Mouse (Mus musculus): ENCODE measurements at regions not wholly inside any gene's neighbourhood (a gene's known extent, or its start where the extent isn't known, plus 50 kb on each side); places are given as distances from the start of the nearest gene placed in this dataset.

GRCm38 (mm10) chr3:129131140-129131539 is 68.5 kb upstream of the Pitx2 start:
- H3K4me1 ChIP-seq (replicated peaks), result no peaks in the 10 kb centered on the region
- WGBS, result 61% methylated on average over 8 of the region's 8 CpGs
- H3K9me3 ChIP-seq, result no peaks in the 10 kb centered on the region
- no peaks in the 10 kb centered on the region for H3K36me3 ChIP-seq
- H3K27ac ChIP-seq, result no peak overlapping the region
- ATAC-seq (ENCODE audit: insufficient number of reproducible peaks, insufficient read depth, low FRiP score, low TSS enrichment, low read depth), result no peak
- H3K27me3 ChIP-seq, result no peaks in the 10 kb centered on the region
- no peak overlapping the region for H3K9ac ChIP-seq (replicated peaks)
- H3K4me2 ChIP-seq, result no peak overlapping the region
- H3K4me3 ChIP-seq (replicated peaks), result no peak overlapping the region

DNA sequence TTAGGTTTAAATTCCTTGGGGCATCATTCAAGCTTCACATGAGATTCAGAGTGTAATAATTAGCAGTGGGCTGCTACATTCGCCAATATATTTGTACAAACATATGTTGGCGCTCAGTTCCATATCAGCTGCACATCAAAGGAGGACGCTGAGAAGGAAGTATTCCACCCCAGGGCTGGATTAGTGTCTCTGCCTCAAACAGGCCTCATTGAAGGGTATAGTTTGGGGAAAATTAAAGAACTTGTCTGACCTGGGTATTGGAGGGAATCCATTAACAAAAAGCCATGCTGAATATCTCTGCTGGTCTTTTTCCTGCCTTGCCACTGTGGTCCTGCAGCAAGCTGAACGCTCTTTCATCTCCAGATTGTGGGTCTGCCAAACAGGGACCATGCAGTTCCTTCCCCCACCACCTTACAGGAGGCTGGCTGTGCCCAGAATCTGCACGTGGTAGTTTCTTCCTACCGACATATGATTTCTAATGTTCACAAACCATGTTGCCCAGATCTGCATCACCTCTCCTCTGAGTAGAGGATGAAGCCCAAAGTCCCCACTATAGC is 67.7 kb upstream of the Pitx2 start:
- 50% methylated on average over 6 of the region's 6 CpGs for WGBS
- Histone ChIP-seq H3K4me1 (replicated peaks) (no peaks in the 10 kb centered on the region), H3K4me3 (replicated peaks) (no peak overlapping the region), H3K36me3 (no peaks in the 10 kb centered on the region), H3K27ac (no peak overlapping the region), H3K9me3 (no peaks in the 10 kb centered on the region), H3K27me3 (no peaks in the 10 kb centered on the region), H3K4me2 (no peak overlapping the region), H3K9ac (replicated peaks) (no peak overlapping the region)
- ATAC-seq (ENCODE audit: insufficient number of reproducible peaks, insufficient read depth, low FRiP score, low TSS enrichment, low read depth), result no peak

All from limb, embryonic 12.5 days (tissue).